Mouse (Mus musculus): Measurements from ENCODE around the gene Mixl1. TPM values are rescaled to one million over a fixed set of nuclear protein-coding genes. Genes with fewer than 3 reads are reported as not detected.

Gene Mixl1
- total and polyA plus RNA-seq, 3 experiments, result not detected

- H3K36me3 ChIP-seq (ENCODE audit: control insufficient read depth in 1 of 2, insufficient read depth in 2 of 2, low read length in 2 of 2), result peaks cover 0 to 3% of the 10 kb centered on the region in 2 experiments; a peak in 2 of 4 replicates
- no peak overlapping the region for H3K4me3 ChIP-seq (ENCODE audit: control insufficient read depth in 1 of 2, insufficient read depth in 1 of 2, low read depth in 2 of 2, low read length in 2 of 2)
- H3K79me2 ChIP-seq (ENCODE audit: control insufficient read depth, insufficient read depth, low read length, poor library complexity), result no peaks in the 10 kb centered on the region
- H3K4me1 ChIP-seq (ENCODE audit: control insufficient read depth in 1 of 2, insufficient read depth in 2 of 2, low read length in 2 of 2), result peaks cover 0 to 28% of the 10 kb centered on the region in 2 experiments; a peak in 3 of 4 replicates
- H3K27ac ChIP-seq (ENCODE audit: control insufficient read depth, low read depth, low read length), result no peak overlapping the region
- no peaks in the 10 kb centered on the region for H3K27me3 ChIP-seq (ENCODE audit: control insufficient read depth in 1 of 2, insufficient read depth in 2 of 2, low read length in 2 of 2)
- peak; percentile 45 for DNase-seq (ENCODE audit: low read depth, low spot score)
- H3K9me3 ChIP-seq (replicated peaks; ENCODE audit: insufficient read depth, low read length), result no peaks in the 10 kb centered on the region
- TF ChIP-seq SIN3A (IDR thresholded peaks at IDR 0.05; ENCODE audit: low read length) (0 out of 2 replicates have a peak, but pooled peaks have one; percentile 7), TAL1 (IDR thresholded peaks at IDR 0.05; ENCODE audit: low read length) (peak; percentile 39), GATA1 (IDR thresholded peaks at IDR 0.05; ENCODE audit: low read depth, low read length) (0 out of 2 replicates have a peak, but pooled peaks have one; percentile 10), MYB (IDR thresholded peaks at IDR 0.05; ENCODE audit: low read depth, low read length) (no peak), RCOR1 (IDR thresholded peaks at IDR 0.05; ENCODE audit: low read depth, low read length) (peak; percentile 28; the same call in 1 of the 2 replicates)
- H3K9ac ChIP-seq (ENCODE audit: control insufficient read depth, low read depth, low read length, poor library complexity, severe bottlenecking), result no peak overlapping the region
Observed at GRCm38 (mm10) chr1:180708935-180709776, 12.3 kb upstream of the Mixl1 start.

DNA sequence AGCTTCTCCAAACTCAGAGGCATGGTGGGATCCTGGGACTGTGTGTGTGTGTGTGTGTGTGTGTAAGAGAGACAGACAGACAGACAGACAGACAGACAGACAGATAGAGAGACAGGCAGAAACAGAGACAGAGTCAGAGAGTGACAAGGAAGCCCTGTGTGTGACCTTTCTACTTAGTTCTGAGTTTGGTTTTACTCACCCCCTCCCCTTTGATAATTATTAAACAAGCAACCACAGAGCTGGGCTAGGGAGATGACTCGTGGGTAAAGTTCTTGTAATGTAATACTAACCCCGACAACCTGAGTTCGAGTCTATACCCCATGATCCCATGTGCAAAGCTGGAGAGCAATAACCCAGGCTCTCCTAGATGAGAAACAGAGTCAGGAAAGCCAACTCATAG is 11.0 kb upstream of the Mixl1 start:
- Histone ChIP-seq H3K27ac (ENCODE audit: control insufficient read depth, low read depth, low read length) (no peak overlapping the region), H3K9me3 (replicated peaks; ENCODE audit: insufficient read depth, low read length) (no peaks in the 10 kb centered on the region), H3K79me2 (ENCODE audit: control insufficient read depth, insufficient read depth, low read length, poor library complexity) (no peaks in the 10 kb centered on the region), H3K4me3 (ENCODE audit: control insufficient read depth in 1 of 2, insufficient read depth in 1 of 2, low read depth in 2 of 2, low read length in 2 of 2) (no peak overlapping the region), H3K27me3 (ENCODE audit: control insufficient read depth in 1 of 2, insufficient read depth in 2 of 2, low read length in 2 of 2) (no peaks in the 10 kb centered on the region), H3K9ac (ENCODE audit: control insufficient read depth, low read depth, low read length, poor library complexity, severe bottlenecking) (no peak overlapping the region), H3K36me3 (ENCODE audit: control insufficient read depth in 1 of 2, insufficient read depth in 2 of 2, low read length in 2 of 2) (no peaks in the 10 kb centered on the region; a peak in 1 of 4 replicates), H3K4me1 (ENCODE audit: control insufficient read depth in 1 of 2, insufficient read depth in 2 of 2, low read length in 2 of 2) (peaks cover 0 to 21% of the 10 kb centered on the region in 2 experiments)
- no peak for TF ChIP-seq JUND (IDR thresholded peaks at IDR 0.05; ENCODE audit: low read depth, low read length)
- no peak for TF ChIP-seq SMC3 (IDR thresholded peaks at IDR 0.05; ENCODE audit: low read depth, low read length)
- no peak for DNase-seq (ENCODE audit: low read depth, low spot score)

GRCm38 (mm10) chr1:180707368-180707767 is 10.5 kb upstream of the Mixl1 start:
- Histone ChIP-seq H3K9ac (ENCODE audit: control insufficient read depth, low read depth, low read length, poor library complexity, severe bottlenecking) (no peak overlapping the region), H3K4me3 (ENCODE audit: control insufficient read depth in 1 of 2, insufficient read depth in 1 of 2, low read depth in 2 of 2, low read length in 2 of 2) (no peak overlapping the region), H3K36me3 (ENCODE audit: control insufficient read depth in 1 of 2, insufficient read depth in 2 of 2, low read length in 2 of 2) (no peaks in the 10 kb centered on the region; a peak in 1 of 4 replicates), H3K27me3 (ENCODE audit: control insufficient read depth in 1 of 2, insufficient read depth in 2 of 2, low read length in 2 of 2) (no peaks in the 10 kb centered on the region), H3K4me1 (ENCODE audit: control insufficient read depth in 1 of 2, insufficient read depth in 2 of 2, low read length in 2 of 2) (peaks cover 0 to 21% of the 10 kb centered on the region in 2 experiments), H3K27ac (ENCODE audit: control insufficient read depth, low read depth, low read length) (no peak overlapping the region), H3K9me3 (replicated peaks; ENCODE audit: insufficient read depth, low read length) (no peaks in the 10 kb centered on the region), H3K79me2 (ENCODE audit: control insufficient read depth, insufficient read depth, low read length, poor library complexity) (no peaks in the 10 kb centered on the region)
- no peak for TF ChIP-seq JUND (IDR thresholded peaks at IDR 0.05; ENCODE audit: low read depth, low read length)
- no peak for DNase-seq (ENCODE audit: low read depth, low spot score)

DNA sequence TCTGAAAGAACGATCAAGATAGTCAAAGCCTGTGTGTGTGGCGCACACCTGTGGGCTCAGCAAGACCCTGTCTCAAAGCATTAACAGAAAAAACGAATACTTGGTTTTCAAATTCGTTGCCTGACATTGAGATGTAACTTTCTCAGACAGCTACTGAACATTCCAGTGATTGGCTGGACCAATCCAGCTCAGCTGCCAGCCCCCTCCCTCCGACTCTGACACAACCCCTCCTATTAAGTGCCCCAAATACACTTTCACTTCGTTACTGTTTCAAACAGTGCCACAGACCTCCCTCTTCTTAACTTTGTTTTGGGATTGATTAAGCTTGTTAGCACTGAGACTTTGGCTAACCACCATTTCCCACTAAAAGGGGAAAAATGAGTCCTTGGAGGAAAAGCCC is 6.6 kb upstream of the Mixl1 start:
- no peak for DNase-seq (ENCODE audit: low read depth, low spot score)
- Histone ChIP-seq H3K36me3 (ENCODE audit: control insufficient read depth in 1 of 2, insufficient read depth in 2 of 2, low read length in 2 of 2) (no peaks in the 10 kb centered on the region), H3K27ac (ENCODE audit: control insufficient read depth, low read depth, low read length) (no peak overlapping the region), H3K27me3 (ENCODE audit: control insufficient read depth in 1 of 2, insufficient read depth in 2 of 2, low read length in 2 of 2) (no peaks in the 10 kb centered on the region), H3K9ac (ENCODE audit: control insufficient read depth, low read depth, low read length, poor library complexity, severe bottlenecking) (peak overlapping the region; percentile 23), H3K79me2 (ENCODE audit: control insufficient read depth, insufficient read depth, low read length, poor library complexity) (no peaks in the 10 kb centered on the region), H3K4me1 (ENCODE audit: control insufficient read depth in 1 of 2, insufficient read depth in 2 of 2, low read length in 2 of 2) (peaks cover 0 to 5% of the 10 kb centered on the region in 2 experiments; a peak in 2 of 4 replicates), H3K9me3 (replicated peaks; ENCODE audit: insufficient read depth, low read length) (no peaks in the 10 kb centered on the region), H3K4me3 (ENCODE audit: control insufficient read depth in 1 of 2, insufficient read depth in 1 of 2, low read depth in 2 of 2, low read length in 2 of 2) (peak overlapping the region; percentile 50 to 71)
- no peak for TF ChIP-seq TAL1 (IDR thresholded peaks at IDR 0.05; ENCODE audit: low read length)
- no peak for TF ChIP-seq MEF2A (IDR thresholded peaks at IDR 0.05; ENCODE audit: extremely low read depth, insufficient replicate concordance, low read depth, low read length, poor library complexity, severe bottlenecking)
- TF ChIP-seq RCOR1 (IDR thresholded peaks at IDR 0.05; ENCODE audit: low read depth, low read length), result no peak
- TF ChIP-seq KAT2A (conservative IDR thresholded peaks at IDR 0.05; ENCODE audit: low read depth, low read length), result no peak
- TF ChIP-seq NELFE (IDR thresholded peaks at IDR 0.05; ENCODE audit: low read depth, low read length), result no peak
- no peak for TF ChIP-seq E2F4 (IDR thresholded peaks at IDR 0.05; ENCODE audit: borderline replicate concordance, low read depth, low read length)
- TF ChIP-seq ZC3H11A (IDR thresholded peaks at IDR 0.05; ENCODE audit: low read depth, low read length), result no peak
- no peak for TF ChIP-seq RAD21 (IDR thresholded peaks at IDR 0.05; ENCODE audit: low read depth, low read length)
- no peak for TF ChIP-seq MAZ (IDR thresholded peaks at IDR 0.05; ENCODE audit: low read depth, low read length)
- TF ChIP-seq MXI1 (IDR thresholded peaks at IDR 0.05; ENCODE audit: low read depth, low read length), result no peak

Measured in MEL (cell line).